Mouse (Mus musculus): ENCODE results near the gene Olfr1176.

Olfr1176 gene

DNA sequence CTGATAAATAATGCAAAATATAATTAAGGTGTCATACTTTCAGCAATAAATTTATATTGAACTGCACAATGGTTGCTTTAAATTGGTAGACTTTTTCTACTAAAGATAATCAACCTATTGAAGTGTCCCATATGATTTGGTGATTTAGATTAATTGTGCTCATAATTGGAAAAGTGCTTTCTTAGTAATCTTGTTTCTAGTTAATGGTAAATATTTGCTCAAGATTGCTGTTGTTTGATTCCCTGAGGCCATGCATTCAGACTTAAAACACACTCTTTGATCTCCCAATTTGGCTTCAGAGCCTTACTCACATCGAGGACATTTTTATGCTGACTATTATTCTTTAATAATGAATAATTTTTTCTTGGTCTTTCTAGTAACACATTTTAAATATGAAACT lies at the start of gene Olfr1176:
TSS of gene Olfr1176 (plus strand) at position 301 of the 400 bp plus-strand sequence.
- DNase-seq = no peak

DNA sequence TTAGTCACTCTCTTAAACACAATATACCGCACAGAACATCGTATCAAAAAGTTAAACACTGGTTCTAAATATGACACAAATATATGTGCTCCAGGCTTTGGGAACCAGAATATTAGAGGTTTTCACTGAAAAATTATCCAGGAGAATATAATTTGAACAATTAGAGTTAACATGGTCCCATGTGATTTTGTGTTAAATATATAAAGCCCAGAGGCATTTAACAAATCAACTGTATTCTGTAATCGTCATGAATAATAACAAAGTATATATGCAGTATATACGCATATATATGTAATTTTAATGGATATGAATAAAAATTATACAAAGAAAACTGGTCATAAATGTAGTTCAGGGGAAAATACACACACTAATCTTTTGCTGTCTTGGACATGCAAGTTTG lies 21.5 kb upstream of the Olfr1176 start, which contains the start of gene Olfr1174-ps:
TSS of gene Olfr1174-ps (minus strand) at position 101 of the 400 bp plus-strand sequence.
- no peak for DNase-seq

GRCm38 (mm10) chr2:88327115-88327514 lies 9.4 kb upstream of the Olfr1176 start, which contains the start of gene Olfr1175-ps:
Gene Olfr1175-ps (minus strand): TSS chr2:88327215.
- DNase-seq = no peak

DNA sequence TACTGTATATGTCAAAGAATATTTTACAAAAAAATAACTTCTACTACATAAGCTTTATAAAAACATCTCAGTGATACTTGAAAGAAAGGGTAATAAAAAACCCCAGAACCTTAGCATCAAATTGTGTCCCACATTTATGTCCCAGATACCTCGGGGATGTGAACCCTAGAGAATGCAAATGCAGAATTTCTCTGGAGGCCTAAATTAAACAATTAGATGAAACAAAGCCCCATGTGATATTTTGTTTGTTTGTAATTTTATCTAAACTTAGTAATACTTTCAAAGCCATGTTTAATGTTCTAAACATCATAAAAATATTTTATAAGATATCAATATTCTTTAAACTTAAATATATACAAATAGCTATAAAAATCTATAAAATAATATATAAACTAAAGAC lies 9.9 kb downstream of the Olfr1176 start, which contains the start of gene Olfr1177-ps:
TSS of gene Olfr1177-ps (minus strand) at position 101 of the 400 bp plus-strand sequence.
- DNase-seq = no peak

DNA sequence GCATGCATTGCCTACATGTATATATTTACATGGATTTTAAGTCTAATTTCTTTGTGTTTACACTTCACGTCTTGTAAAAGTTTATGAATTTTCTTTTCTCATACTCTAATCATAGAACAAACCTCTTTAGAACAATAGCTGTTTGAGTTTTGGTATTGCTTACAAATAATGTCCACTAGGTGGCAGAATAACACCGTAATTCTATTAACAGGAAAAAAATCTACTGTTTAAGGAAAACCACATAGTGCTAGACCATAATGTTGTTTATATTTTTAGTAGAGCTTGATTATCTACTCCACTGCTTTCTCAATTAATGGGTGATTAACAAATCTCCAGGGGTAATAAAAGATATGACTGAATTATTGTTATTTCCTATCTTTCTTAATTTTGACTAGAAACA lies 19.8 kb downstream of the Olfr1176 start:
- peak in 1 of 2 experiments; percentile 6 for DNase-seq

DNA sequence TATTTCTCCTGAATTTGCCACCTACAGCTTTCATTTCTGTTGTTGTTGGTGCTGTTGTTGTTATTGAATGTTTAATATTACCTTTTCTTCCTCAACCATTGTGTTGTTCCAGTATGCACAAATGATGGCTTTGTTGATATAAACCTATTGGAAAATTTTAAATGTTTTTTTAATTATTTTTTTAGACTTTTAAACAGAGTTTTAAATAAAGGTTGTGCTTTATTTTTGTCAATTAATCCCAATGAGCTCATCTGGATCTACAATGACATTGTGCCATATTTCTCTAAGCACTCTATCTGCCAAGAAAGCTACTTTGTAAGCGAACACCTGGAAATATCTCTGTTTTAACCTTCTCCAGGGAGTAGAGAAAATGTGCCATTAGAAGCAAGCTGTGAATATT lies 50.2 kb downstream of the Olfr1176 start, which contains the start of gene Olfr1178:
TSS of gene Olfr1178 (plus strand) at position 301 of the 400 bp plus-strand sequence.
- DNase-seq = no peak
